Mouse (Mus musculus): ENCODE results near the gene Ctnna2.

GRCm38 (mm10) chr6:77758164-77758563 lies 221.3 kb downstream of the Ctnna2 start:
- TF ChIP-seq CTCF (IDR thresholded peaks at IDR 0.05; ENCODE audit: extremely low read depth, insufficient read length, insufficient replicate concordance, low read depth, low read length) (no peak), POLR2A (IDR thresholded peaks at IDR 0.05; ENCODE audit: low read depth, low read length) (no peak)

Data from small intestine, adult 2 months (tissue).